In the genomic region with DNA sequence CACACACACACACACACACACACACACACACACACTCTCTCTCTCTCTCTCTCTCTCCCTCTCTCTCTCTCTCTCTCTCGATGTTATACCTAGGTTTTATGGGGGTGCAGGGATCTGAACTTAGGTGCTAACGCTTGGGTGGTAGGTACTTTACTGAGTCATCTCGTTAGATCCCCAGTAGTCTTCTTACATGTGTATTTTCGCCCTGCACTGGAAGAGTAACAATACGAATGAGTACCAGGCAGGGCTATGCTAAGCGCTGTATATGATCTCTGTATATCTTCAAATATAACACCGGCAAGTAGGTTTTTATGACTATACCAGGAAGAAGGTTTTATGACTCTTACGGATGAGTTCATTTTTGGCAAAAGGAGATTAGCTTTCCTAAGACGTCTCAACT, we compare ENCODE assay signal across 17 mouse cellular contexts. TPM values are rescaled to one million over a fixed set of nuclear protein-coding genes. Genes with fewer than 3 reads are reported as not detected.
DNase-seq lines count a peak whose midpoint lies in the region; ATAC-seq and TF ChIP-seq lines count a peak whose summit lies in the region.
"Had no signal": no experiment of that assay in that cellular context is flagged by ENCODE, and none has a peak within 500 bp of the region (broad histone marks: within the 10 kb centered on the region; RNA-seq: fewer than 3 reads in every experiment).

No protein-coding gene starts in this region.

- no peak overlapping the region for H3K4me3 ChIP-seq in midbrain, embryonic 11.5 days (ENCODE audit: low read depth, low read length)
- H3K4me3 ChIP-seq in midbrain, postnatal 0 days (ENCODE audit: low read depth, low read length) = no peak overlapping the region

- H3K4me1 ChIP-seq in midbrain, embryonic 11.5 days (ENCODE audit: control insufficient read depth, insufficient read depth, low read length) = peaks cover 14% of the 10 kb centered on the region
- H3K4me1 ChIP-seq in midbrain, postnatal 0 days (ENCODE audit: insufficient read depth, low read length) = 0 out of 2 replicates have a peak, but pooled peaks cover 2% of the 10 kb centered on the region

- DNase-seq in heart, adult 11 months = peak; percentile 76
- no peak for DNase-seq in heart, adult 8-10 months (ENCODE audit: low spot score)
- DNase-seq in midbrain, embryonic 11.5 days (ENCODE audit: low spot score, missing footprints) = peak; percentile 71
- DNase-seq in midbrain, postnatal 0 days (ENCODE audit: low spot score) = no peak
- DNase-seq in layer of hippocampus, postnatal 10 days (ENCODE audit: low spot score in 2 of 2) = no peak
- DNase-seq: adrenal gland, adult 2 months; adrenal gland, postnatal 10 days; adrenal gland, postnatal 25 days; cerebellum, adult 2 months; cerebellum, adult 9-10 months; cerebellum, postnatal 10 days; cerebellum, postnatal 25 days had no signal

- no peak overlapping the region for H3K4me2 ChIP-seq in midbrain, embryonic 11.5 days
- H3K4me2 ChIP-seq in midbrain, postnatal 0 days (ENCODE audit: low read depth, low read length, poor library complexity, severe bottlenecking) = no peak overlapping the region

- WGBS in midbrain, embryonic 11.5 days = 85% methylated on average over 9 of the region's 9 CpGs
- 85% methylated on average over 9 of the region's 9 CpGs for WGBS in midbrain, postnatal 0 days

- no peaks in the 10 kb centered on the region for H3K27me3 ChIP-seq in midbrain, embryonic 11.5 days (ENCODE audit: control insufficient read depth, insufficient read depth, low read length)
- H3K27me3 ChIP-seq in midbrain, postnatal 0 days (ENCODE audit: insufficient read depth, low read length) = no peaks in the 10 kb centered on the region
- H3K27me3 ChIP-seq: embryonic facial prominence, embryonic 12.5 days; forebrain, embryonic 13.5 days; forebrain, embryonic 15.5 days had no signal

- no peaks in the 10 kb centered on the region for H3K9me3 ChIP-seq in midbrain, embryonic 11.5 days (ENCODE audit: control insufficient read depth, low read length)
- no peaks in the 10 kb centered on the region for H3K9me3 ChIP-seq in midbrain, postnatal 0 days (ENCODE audit: low read length)
- H3K9me3 ChIP-seq: embryonic facial prominence, embryonic 10.5 days; embryonic facial prominence, embryonic 12.5 days; forebrain, embryonic 13.5 days; forebrain, embryonic 15.5 days had no signal

- no peak for ATAC-seq in midbrain, embryonic 11.5 days (ENCODE audit: low FRiP score)
- no peak for ATAC-seq in midbrain, postnatal 0 days (ENCODE audit: low FRiP score)

- H3K9ac ChIP-seq in midbrain, embryonic 11.5 days (ENCODE audit: low read length) = no peak overlapping the region
- H3K9ac ChIP-seq in midbrain, postnatal 0 days (replicated peaks; ENCODE audit: low read length, poor library complexity, severe bottlenecking) = no peak overlapping the region

- TF ChIP-seq CTCF in midbrain, postnatal 0 days (IDR thresholded peaks at IDR 0.05) = no peak

- H3K27ac ChIP-seq in midbrain, embryonic 11.5 days (ENCODE audit: low read depth, low read length) = no peak overlapping the region
- no peak overlapping the region for H3K27ac ChIP-seq in midbrain, postnatal 0 days (ENCODE audit: low read depth, low read length)
- H3K27ac ChIP-seq: embryonic facial prominence, embryonic 12.5 days; forebrain, embryonic 13.5 days had no signal

- H3K36me3 ChIP-seq in midbrain, embryonic 11.5 days (ENCODE audit: control insufficient read depth, insufficient read depth, low read length) = no peaks in the 10 kb centered on the region
- H3K36me3 ChIP-seq in midbrain, postnatal 0 days (ENCODE audit: insufficient read depth, low read length) = no peaks in the 10 kb centered on the region
- H3K36me3 ChIP-seq: embryonic facial prominence, embryonic 10.5 days; embryonic facial prominence, embryonic 12.5 days; forebrain, embryonic 15.5 days had no signal

RNA-seq across cellular contexts. Expression of a gene that starts 0.8 kb away (rescaled TPM):
- 10 to 100 TPM; 22.7 to 33.0 (median 28.0) TPM for total RNA-seq in heart, adult 8-10 months (2022)
- polyA plus RNA-seq in midbrain, embryonic 11.5 days (2014; fragmentation: Nextera tagmentation; extraction: Ambion mirVana) = 3.0 and 3.7 TPM in 2 replicates
- total RNA-seq in midbrain, postnatal 0 days (2014; rRNA removed) = 3.5 and 5.0 TPM in 2 replicates
- 0.38 and 0.42 TPM in 2 replicates for polyA plus RNA-seq in midbrain, postnatal 0 days (2015; fragmentation: Nextera tagmentation; extraction: Ambion mirVana)
- 1 to 10 TPM; 5.5 to 8.7 TPM for total RNA-seq in layer of hippocampus, postnatal 10 days (2021)
- total RNA-seq: MEL had no signal

Comparison
In these comparisons a context has a peak if more than half of its experiments do, and no peak if none do; other contexts are left out.
1. DNase-seq: peak in heart, adult 11 months (single experiment) and midbrain, embryonic 11.5 days (single experiment); none in heart, adult 8-10 months (single experiment), midbrain, postnatal 0 days (single experiment) and layer of hippocampus, postnatal 10 days (0 of 2).